Mouse (Mus musculus) liver, postnatal 0 days (tissue): ENCODE results near the gene Ube2k. TPM values are rescaled to one million over a fixed set of nuclear protein-coding genes. Genes with fewer than 3 reads are reported as not detected.

Experiments
- ATAC-seq: fragments of 200-750 bp; cut with Nextera tagmentation; 2 replicates; pipeline ENCODE4 v1.8.0; 2017; ENCODE audit warnings: mild to moderate bottlenecking, moderate library complexity
- DNase-seq: peaks from one replicate; pipeline ENCODE4 v3.0.0-alpha.2; 2016
- H3K27ac ChIP-seq: fragments of 300-500 bp; sonication (generic); 2 replicates; pipeline ENCODE4 v1.5.1; 2014; ENCODE audit warnings: antibody characterized with exemption, moderate library complexity, mild to moderate bottlenecking, low read depth
- H3K27me3 ChIP-seq: fragments of 300-500 bp; sonication (generic); 2 replicates; pipeline ENCODE4 v1.6.1; 2014; ENCODE audit warnings: low read length, control low read depth, mixed read lengths; ENCODE audit not compliant: insufficient read depth
- H3K36me3 ChIP-seq: fragments of 300-500 bp; sonication (generic); replicated peaks from 2 replicates; pipeline ENCODE4 v1.6.1; 2014; ENCODE audit warnings: mild to moderate bottlenecking, control low read depth, low read length, moderate library complexity, mixed read lengths; ENCODE audit not compliant: insufficient read depth
- H3K4me1 ChIP-seq: fragments of 300-500 bp; sonication (generic); 2 replicates; pipeline ENCODE4 v1.6.1; 2014; ENCODE audit warnings: antibody characterized with exemption, mild to moderate bottlenecking, control low read depth; ENCODE audit not compliant: insufficient read depth
- H3K4me2 ChIP-seq: fragments of 300-500 bp; sonication (generic); 2 replicates; pipeline ENCODE4 v1.6.1; 2014; ENCODE audit warnings: low read depth, mild to moderate bottlenecking, low read length, moderate library complexity, mixed read lengths
- H3K4me3 ChIP-seq: fragments of 300-500 bp; sonication (generic); 2 replicates; pipeline ENCODE4 v1.5.1; 2014; ENCODE audit warnings: low read depth, low read length
- H3K9ac ChIP-seq: fragments of 300-500 bp; sonication (generic); replicated peaks from 2 replicates; pipeline ENCODE4 v1.6.1; 2014; ENCODE audit warnings: mild to moderate bottlenecking, moderate library complexity
- H3K9me3 ChIP-seq: fragments of 300-500 bp; sonication (generic); 2 replicates; pipeline ENCODE4 v1.6.1; 2016; ENCODE audit warnings: mild to moderate bottlenecking, control low read depth, low read length, mixed read lengths
- CTCF ChIP-seq: sonication (generic); IDR thresholded peaks from 2 replicates; pipeline ENCODE4 v1.5.1; 2016; ENCODE audit warnings: antibody characterized with exemption, low read depth
- EP300 ChIP-seq: IDR thresholded peaks from 2 replicates; pipeline ENCODE4 v1.6.1; 2016; ENCODE audit warnings: antibody characterized with exemption, low read depth, mild to moderate bottlenecking
- WGBS: fragments of 180-500 bp; shearing (Covaris S2); extraction: QIAGEN DNeasy Blood & Tissue Kit; methylation state at CpG from one replicate; pipeline ENCODE4 v1.1.7; 2014; ENCODE audit not compliant: insufficient replicate concordance; 5-methylcytosine and 5-hydroxymethylcytosine counted together
- polyA plus RNA-seq: library from polyadenylated mRNA; unstranded; fragments of >200 nt; fragmentation: Nextera tagmentation; extraction: Ambion mirVana; gene quantifications from 2 replicates; pipeline ENCODE4 v1.2.1, GENCODE M21; 2015

Gene Ube2k
- polyA plus RNA-seq, 1 experiment from 2014 or later: 74.6 TPM

DNA sequence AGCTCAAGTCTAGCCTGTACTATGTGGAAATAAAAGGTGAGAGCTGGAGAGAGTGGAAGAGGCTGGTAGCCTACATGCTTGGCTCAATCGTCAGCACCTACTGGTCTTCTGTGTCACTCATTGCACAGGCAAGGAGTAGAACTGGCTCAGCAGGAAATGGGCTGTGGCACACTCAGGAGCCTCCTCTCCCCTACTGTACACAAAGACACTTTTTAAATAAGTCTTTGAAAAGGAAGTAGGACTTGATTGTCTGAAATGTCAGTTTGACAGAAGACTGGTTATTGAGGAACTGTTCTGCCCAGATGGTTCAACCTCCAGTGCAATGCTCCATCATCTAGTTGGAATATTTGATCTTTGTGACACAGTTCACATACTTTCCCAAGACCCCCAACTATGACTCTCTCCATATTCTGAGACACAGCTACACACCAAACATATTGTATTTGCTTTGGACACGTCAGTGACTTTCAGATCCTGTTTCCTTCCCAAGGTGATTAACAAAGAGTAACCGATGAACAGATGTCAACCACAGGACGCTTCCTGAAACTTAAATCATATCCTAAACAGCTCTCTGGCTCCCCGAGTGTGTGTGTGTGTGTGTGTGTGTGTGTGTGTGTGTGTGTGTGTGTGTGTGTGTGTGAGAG is 22.3 kb upstream of the Ube2k start:
- H3K4me3 ChIP-seq: no peak overlapping the region
- DNase-seq (no peak), ATAC-seq (peak; percentile 43)
- no peaks in the 10 kb centered on the region for H3K4me1 ChIP-seq
- no peaks in the 10 kb centered on the region for H3K36me3 ChIP-seq
- H3K27me3 ChIP-seq: no peaks in the 10 kb centered on the region
- TF ChIP-seq CTCF (no peak), EP300 (no peak)
- H3K27ac ChIP-seq: peak overlapping the region; percentile 25; the same call in 1 of the 2 replicates
- no peak overlapping the region for H3K9ac ChIP-seq
- WGBS: 25% methylated on average over 5 of the region's 5 CpGs
- peaks cover 3% of the 10 kb centered on the region for H3K9me3 ChIP-seq
- no peak overlapping the region; the same call in 1 of the 2 replicates for H3K4me2 ChIP-seq

DNA sequence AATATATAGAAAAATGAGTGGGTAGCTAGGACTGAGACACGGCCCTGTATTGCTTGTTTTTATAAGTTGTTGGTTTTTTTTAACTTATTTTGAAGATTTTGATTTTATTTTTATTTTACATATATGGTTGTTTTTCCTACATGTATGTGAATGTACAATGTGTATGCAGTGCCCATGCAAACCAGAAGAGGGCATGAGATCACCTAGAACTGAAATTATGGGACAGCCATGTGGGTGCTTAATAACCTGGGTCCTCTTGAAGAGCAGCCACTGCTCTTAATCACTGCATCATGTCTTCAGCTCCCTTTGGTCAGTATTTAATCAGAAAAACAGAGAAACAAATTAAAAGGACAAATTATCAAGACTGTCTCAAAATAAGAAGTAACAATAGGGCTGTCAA is 15.2 kb upstream of the Ube2k start:
- TF ChIP-seq EP300 (no peak), CTCF (peak; percentile 61)
- Histone ChIP-seq H3K9me3 (peaks cover 2% of the 10 kb centered on the region), H3K4me2 (no peak overlapping the region), H3K27ac (no peak overlapping the region), H3K4me1 (no peaks in the 10 kb centered on the region), H3K36me3 (no peaks in the 10 kb centered on the region), H3K27me3 (no peaks in the 10 kb centered on the region), H3K9ac (no peak overlapping the region), H3K4me3 (no peak overlapping the region)
- ATAC-seq (no peak), DNase-seq (no peak)
- WGBS: 73% methylated on average over 1 of the region's 1 CpGs

DNA sequence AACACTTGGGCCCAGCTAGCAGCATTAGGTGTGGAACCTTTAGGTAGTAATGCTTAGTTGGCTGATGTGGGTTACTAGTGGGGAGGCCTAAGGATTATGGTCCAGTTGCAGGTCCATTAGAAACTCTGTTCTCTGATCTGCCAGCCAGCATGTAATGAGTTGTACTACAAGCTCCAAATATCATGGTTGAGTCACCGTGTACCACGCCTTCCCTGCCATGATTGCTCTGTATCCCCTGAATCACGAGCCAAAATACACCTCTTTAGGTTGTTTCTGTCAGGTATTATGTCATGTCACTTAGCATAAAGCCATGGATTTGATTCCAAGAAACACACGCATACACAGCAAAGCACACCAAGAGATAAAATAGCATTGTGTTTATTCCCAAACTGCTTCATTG is 12.2 kb upstream of the Ube2k start:
- TF ChIP-seq CTCF (no peak), EP300 (no peak)
- DNase-seq (no peak), ATAC-seq (no peak)
- H3K4me3 ChIP-seq: no peak overlapping the region
- H3K4me1 ChIP-seq: no peaks in the 10 kb centered on the region
- H3K27ac ChIP-seq: no peak overlapping the region
- 77% methylated on average over 4 of the region's 4 CpGs for WGBS
- no peaks in the 10 kb centered on the region for H3K27me3 ChIP-seq
- no peak overlapping the region for H3K4me2 ChIP-seq
- H3K36me3 ChIP-seq: no peaks in the 10 kb centered on the region
- no peaks in the 10 kb centered on the region for H3K9me3 ChIP-seq
- no peak overlapping the region for H3K9ac ChIP-seq

DNA sequence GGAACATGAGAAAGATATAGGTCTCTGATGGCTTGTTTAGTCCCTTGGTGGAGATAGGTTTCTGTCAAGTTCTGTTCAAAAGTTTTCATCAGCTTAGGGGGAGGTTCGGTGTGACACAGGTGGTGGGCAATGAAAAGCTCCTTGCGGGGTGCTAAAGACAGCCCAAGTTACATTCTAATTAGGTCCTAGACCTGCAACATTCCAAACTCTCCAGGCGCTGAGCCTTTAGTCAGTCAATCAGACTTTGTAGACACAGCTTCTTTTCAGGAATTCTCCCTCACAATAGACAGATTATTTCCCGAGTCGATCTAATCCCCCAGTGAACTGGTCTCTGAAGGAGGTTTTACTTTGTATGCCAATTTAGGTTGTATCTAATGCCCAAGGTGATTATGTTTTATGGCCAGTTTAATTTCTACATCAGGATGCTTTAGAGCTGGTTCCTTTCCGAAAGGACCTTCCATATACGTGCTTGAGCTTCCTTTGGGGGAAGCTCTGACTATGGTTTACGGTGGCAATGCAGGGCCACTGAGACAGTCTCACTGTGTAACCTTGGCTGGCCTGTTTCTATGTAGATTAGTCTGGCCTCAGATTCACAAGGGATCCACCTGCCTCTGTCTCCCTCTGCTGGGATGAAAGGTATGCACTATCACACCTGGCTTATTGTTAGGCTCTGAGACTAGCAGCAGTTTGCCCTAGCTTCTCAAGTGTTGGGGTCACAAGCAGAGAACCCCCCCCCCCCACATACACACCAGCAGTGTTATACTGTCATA is 11.2 kb upstream of the Ube2k start:
- no peaks in the 10 kb centered on the region for H3K9me3 ChIP-seq
- no peak overlapping the region for H3K4me3 ChIP-seq
- no peak overlapping the region for H3K9ac ChIP-seq
- TF ChIP-seq EP300: no peak
- TF ChIP-seq CTCF: peak; percentile 68
- DNase-seq (no peak), ATAC-seq (peak; percentile 51; the same call in 1 of the 2 replicates)
- H3K27ac ChIP-seq: no peak overlapping the region
- no peaks in the 10 kb centered on the region for H3K36me3 ChIP-seq
- H3K4me2 ChIP-seq: no peak overlapping the region
- WGBS: 51% methylated on average over 8 of the region's 8 CpGs
- H3K4me1 ChIP-seq: no peaks in the 10 kb centered on the region
- no peaks in the 10 kb centered on the region for H3K27me3 ChIP-seq

DNA sequence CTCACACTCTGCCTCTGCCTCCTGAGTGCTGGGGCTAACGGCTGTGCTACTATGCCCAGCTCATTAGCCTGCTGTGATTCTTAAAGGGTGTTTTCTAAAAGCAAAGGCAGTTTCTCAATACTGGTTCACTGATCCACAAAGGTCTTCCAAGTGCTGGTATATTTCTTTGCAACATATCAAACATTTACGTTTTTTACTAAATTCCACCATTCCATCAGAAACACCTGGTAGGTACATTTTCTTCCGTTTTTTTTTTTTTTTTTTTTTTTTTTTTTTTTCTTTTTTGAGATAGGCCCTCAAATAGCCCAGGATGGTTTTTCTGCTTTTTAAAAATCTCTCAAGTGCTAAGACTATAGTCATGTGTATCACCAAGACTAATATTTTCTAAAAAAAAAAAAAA is 5.8 kb upstream of the Ube2k start:
- no peak overlapping the region for H3K4me2 ChIP-seq
- H3K27ac ChIP-seq: no peak overlapping the region
- TF ChIP-seq EP300 (no peak), CTCF (no peak)
- H3K9ac ChIP-seq: no peak overlapping the region
- DNase-seq (no peak), ATAC-seq (no peak)
- no peaks in the 10 kb centered on the region for H3K36me3 ChIP-seq
- H3K4me3 ChIP-seq: no peak overlapping the region
- H3K9me3 ChIP-seq: no peaks in the 10 kb centered on the region
- H3K4me1 ChIP-seq: peaks cover 4% of the 10 kb centered on the region
- H3K27me3 ChIP-seq: no peaks in the 10 kb centered on the region
- 67% methylated on average over 3 of the region's 3 CpGs for WGBS

DNA sequence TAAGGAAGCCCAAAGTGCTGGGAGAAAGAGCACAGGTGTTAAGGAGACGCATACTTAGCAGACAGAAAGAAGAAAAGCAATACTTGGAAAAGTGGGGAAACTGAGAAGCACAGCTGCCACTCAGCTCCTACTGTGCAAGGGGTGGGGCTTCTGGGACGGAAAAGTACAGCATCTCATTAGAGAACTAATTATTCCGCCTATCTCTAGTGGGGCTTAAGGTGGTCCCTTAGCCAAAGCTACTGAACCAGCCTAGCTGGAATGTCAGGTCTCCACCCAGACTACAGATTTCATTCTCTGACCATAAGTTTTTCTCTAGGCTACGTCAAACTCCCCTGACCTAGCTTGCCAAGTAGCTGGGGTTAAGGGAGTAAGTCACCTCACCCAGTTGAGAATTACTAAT is 2.5 kb upstream of the Ube2k start:
- Histone ChIP-seq H3K9ac (no peak overlapping the region), H3K36me3 (no peaks in the 10 kb centered on the region), H3K27me3 (no peaks in the 10 kb centered on the region), H3K4me2 (no peak overlapping the region), H3K27ac (no peak overlapping the region), H3K9me3 (no peaks in the 10 kb centered on the region), H3K4me3 (no peak overlapping the region), H3K4me1 (peaks cover 8% of the 10 kb centered on the region)
- DNase-seq: no peak
- ATAC-seq: no peak
- TF ChIP-seq EP300 (no peak), CTCF (no peak)
- WGBS: 83% methylated on average over 4 of the region's 4 CpGs
